Mouse (Mus musculus) kidney, postnatal 25 days (tissue): Measurements from ENCODE around the gene Syne2.
A peak's percentile ranks its signal among the peaks of the same experiment; 100 is the strongest.
"Not testable (repeated sequence)": the region's sequence is repeated elsewhere in the genome, so short reads cannot be mapped to it uniquely, and the experiment has no call there.

Experiments
- DNase-seq, 2 experiments: peaks; one replicate each; pipeline ENCODE4 v3.0.0; 2021; ENCODE audit warnings: mixed read lengths in 2 of 2

Gene Syne2

GRCm38 (mm10) chr12:76111046-76111445 lies 293.1 kb downstream of the Syne2 start:
- DNase-seq = peak in 1 of 2 experiments; percentile 22

GRCm38 (mm10) chr12:76116577-76116976 lies 298.6 kb downstream of the Syne2 start:
- no peak for DNase-seq

- peak; percentile 72 to 84 for DNase-seq
These were observed 299.8 kb downstream of the Syne2 start for GRCm38 (mm10) chr12:76117632-76118153.

- DNase-seq = no peak
These were observed 305.3 kb downstream of the Syne2 start for GRCm38 (mm10) chr12:76123223-76123622.

- DNase-seq = no peak
These were observed 310.4 kb downstream of the Syne2 start for GRCm38 (mm10) chr12:76128306-76128705.

- peak; percentile 28 to 65 for DNase-seq
These were observed 310.9 kb downstream of the Syne2 start for GRCm38 (mm10) chr12:76128831-76129230.

GRCm38 (mm10) chr12:76130281-76130680 lies 312.3 kb downstream of the Syne2 start:
- peak in 1 of 2 experiments; percentile 57 for DNase-seq

- no peak for DNase-seq
These were observed 313.0 kb downstream of the Syne2 start for GRCm38 (mm10) chr12:76130891-76131290.

- DNase-seq = no peak
These were observed 314.7 kb downstream of the Syne2 start for GRCm38 (mm10) chr12:76132591-76132990.

GRCm38 (mm10) chr12:76133081-76133480 lies 315.1 kb downstream of the Syne2 start:
- DNase-seq = not testable (repeated sequence)

- no peak for DNase-seq
These were observed 318.8 kb downstream of the Syne2 start for GRCm38 (mm10) chr12:76136701-76137100.

- DNase-seq = not testable (repeated sequence)
These were observed 334.5 kb downstream of the Syne2 start for GRCm38 (mm10) chr12:76152389-76152788.
